Mouse (Mus musculus) E14TG2a.4 (cell line): ENCODE results near the gene Cib3.

Source experiments
- H3K27me3 ChIP-seq: 2 replicates; pipeline ENCODE4 v1.6.1; 2014; ENCODE audit warnings: low read length, control low read depth; ENCODE audit not compliant: insufficient read depth
- H3K36me3 ChIP-seq: 2 replicates; pipeline ENCODE4 v1.6.1; 2014; ENCODE audit warnings: low read length, control low read depth; ENCODE audit not compliant: insufficient read depth
- H3K4me1 ChIP-seq: replicated peaks from 2 replicates; pipeline ENCODE4 v1.6.1; 2014; ENCODE audit warnings: low read depth, low read length, control low read depth
- H3K4me3 ChIP-seq: replicated peaks from 2 replicates; pipeline ENCODE4 v1.5.1; 2014; ENCODE audit warnings: mild to moderate bottlenecking, low read length
- H3K9me3 ChIP-seq: 2 replicates; pipeline ENCODE4 v1.6.1; 2014; ENCODE audit warnings: low read length, control low read depth
- CTCF ChIP-seq: conservative IDR thresholded peaks from 2 replicates; pipeline ENCODE4 v1.5.1; 2014; ENCODE audit warnings: low read length
- NANOG ChIP-seq: IDR thresholded peaks from 2 replicates; pipeline ENCODE4 v1.6.1; 2014; ENCODE audit warnings: borderline replicate concordance, low read length, mixed read lengths
- POU5F1 ChIP-seq: IDR thresholded peaks from 2 replicates; pipeline ENCODE4 v1.6.1; 2014; ENCODE audit warnings: low read length, borderline replicate concordance

Gene Cib3

GRCm38 (mm10) chr8:72162821-72163220 lies 49.8 kb downstream of the Cib3 start:
- H3K27me3 ChIP-seq, result no peaks in the 10 kb centered on the region
- TF ChIP-seq CTCF (no peak), POU5F1 (no peak), NANOG (no peak)
- H3K36me3 ChIP-seq, result peaks cover 43% of the 10 kb centered on the region
- peaks cover 30% of the 10 kb centered on the region for H3K4me1 ChIP-seq
- H3K4me3 ChIP-seq, result no peak overlapping the region
- H3K9me3 ChIP-seq, result no peaks in the 10 kb centered on the region

DNA sequence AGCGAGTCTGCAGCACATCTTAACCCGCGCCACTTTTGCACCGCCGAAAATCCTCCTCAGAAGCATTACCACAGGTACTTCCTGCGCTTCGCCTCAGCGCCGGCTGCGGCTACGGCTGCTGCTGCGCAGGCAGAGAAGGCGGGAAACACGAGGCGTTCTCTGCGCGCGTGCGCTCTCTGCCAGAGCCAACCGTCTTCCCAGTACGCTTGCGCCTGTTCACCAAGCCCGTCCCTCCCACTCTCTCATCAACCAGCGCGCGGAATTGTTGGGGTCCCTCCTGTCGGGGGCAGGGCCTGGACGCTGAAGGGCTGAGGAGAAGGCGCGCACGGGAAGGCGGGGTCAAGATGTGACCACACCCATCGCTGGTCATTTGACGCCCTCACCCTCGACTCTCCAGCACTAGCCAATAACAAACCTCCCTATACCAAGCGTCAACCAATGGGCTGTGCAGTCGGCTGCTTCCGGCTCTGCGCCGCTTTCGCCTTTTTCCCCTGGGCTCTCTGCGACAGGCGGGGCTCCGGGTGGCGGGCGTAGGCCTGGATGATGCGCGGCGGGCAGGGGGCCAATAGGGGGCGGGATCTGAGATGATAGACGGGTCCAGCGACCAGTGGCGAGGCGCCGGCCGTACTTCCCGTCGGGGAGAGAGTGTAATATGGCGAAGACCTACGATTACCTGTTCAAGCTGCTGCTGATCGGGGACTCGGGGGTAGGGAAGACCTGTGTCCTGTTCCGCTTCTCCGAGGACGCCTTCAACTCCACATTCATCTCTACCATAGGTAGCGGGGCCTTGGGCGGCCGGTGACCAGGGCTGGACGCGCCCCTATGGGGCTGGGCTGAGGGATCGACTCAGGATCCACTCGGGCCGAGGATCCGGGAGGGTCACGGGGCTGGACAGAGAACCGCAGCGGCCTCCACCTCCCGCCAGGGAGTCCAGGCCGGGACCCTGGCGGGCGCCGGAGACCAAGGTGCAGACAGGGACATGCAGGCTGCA lies 51.6 kb downstream of the Cib3 start, which contains the start of gene Rab8a:
Gene Rab8a, plus strand, starts transcription at position 494 of the 991 bp plus-strand sequence.
- TF ChIP-seq CTCF, result no peak
- no peak for TF ChIP-seq NANOG
- TF ChIP-seq POU5F1, result no peak
- Histone ChIP-seq H3K4me1 (peaks cover 45% of the 10 kb centered on the region), H3K27me3 (no peaks in the 10 kb centered on the region), H3K4me3 (peak within 1 kb of the TSS; percentile 100), H3K9me3 (no peaks in the 10 kb centered on the region), H3K36me3 (peaks cover 41% of the 10 kb centered on the region)

GRCm38 (mm10) chr8:72160007-72160406 lies 52.6 kb downstream of the Cib3 start:
- Histone ChIP-seq H3K27me3 (no peaks in the 10 kb centered on the region), H3K36me3 (peaks cover 44% of the 10 kb centered on the region), H3K4me3 (peak overlapping the region; percentile 83), H3K9me3 (no peaks in the 10 kb centered on the region), H3K4me1 (peaks cover 53% of the 10 kb centered on the region)
- TF ChIP-seq CTCF (no peak), NANOG (no peak), POU5F1 (no peak)

DNA sequence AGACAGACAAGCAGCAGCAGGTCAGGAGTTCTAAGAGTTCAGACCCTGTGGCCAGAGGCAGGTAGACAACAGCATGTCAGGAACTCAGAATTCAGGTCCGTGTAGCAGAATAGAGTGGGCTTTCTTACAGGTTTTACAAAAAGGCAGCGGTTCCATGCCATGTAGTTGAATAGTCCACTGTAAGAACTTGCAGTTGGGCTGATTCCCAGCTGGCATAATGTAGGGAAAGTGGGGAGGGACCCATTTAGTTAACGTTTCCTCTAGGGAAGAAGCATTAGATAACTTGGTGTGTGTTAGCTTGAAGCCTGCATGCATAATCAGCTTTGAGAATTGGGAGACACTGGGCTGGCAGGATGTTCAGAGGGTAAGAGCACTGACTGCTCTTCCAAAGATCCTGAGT lies 53.9 kb downstream of the Cib3 start:
- peak overlapping the region; percentile 83; the same call in 1 of the 2 replicates for H3K4me3 ChIP-seq
- H3K27me3 ChIP-seq, result no peaks in the 10 kb centered on the region
- TF ChIP-seq CTCF (no peak), NANOG (no peak), POU5F1 (no peak)
- H3K36me3 ChIP-seq, result peaks cover 47% of the 10 kb centered on the region
- peaks cover 54% of the 10 kb centered on the region for H3K4me1 ChIP-seq
- no peaks in the 10 kb centered on the region for H3K9me3 ChIP-seq

DNA sequence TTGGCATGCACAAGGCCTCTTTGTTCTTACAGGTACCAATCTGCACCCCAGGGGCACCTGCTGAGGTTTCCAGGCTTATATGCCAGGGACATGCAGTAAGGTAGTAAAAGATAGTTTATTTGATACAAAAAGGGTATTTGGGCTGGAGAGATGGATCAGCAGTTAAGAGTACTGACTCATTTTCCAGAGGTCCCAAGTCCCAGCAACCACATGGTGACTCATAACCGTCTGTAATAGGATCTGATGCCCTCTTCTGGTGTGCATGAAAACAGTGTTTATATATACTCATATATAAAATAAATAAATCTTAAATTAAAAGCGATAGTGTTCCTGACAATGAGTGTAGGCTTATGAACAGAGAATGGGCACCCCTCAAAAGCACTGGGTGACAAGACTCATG lies 54.5 kb downstream of the Cib3 start:
- Histone ChIP-seq H3K27me3 (no peaks in the 10 kb centered on the region), H3K9me3 (no peaks in the 10 kb centered on the region), H3K4me1 (peaks cover 60% of the 10 kb centered on the region), H3K36me3 (peaks cover 47% of the 10 kb centered on the region), H3K4me3 (peak overlapping the region; percentile 83)
- TF ChIP-seq CTCF (no peak), POU5F1 (no peak), NANOG (no peak)
